Mouse (Mus musculus) lung, embryonic 15.5 days (tissue): ENCODE measurements around the gene Msi2. TPM values are rescaled to one million over a fixed set of nuclear protein-coding genes. Genes with fewer than 3 reads are reported as not detected.

Experiments
- ATAC-seq: fragments of 200-750 bp; cut with Nextera tagmentation; 2 replicates; pipeline ENCODE4 v1.8.0; 2017; ENCODE audit warnings: moderate number of reproducible peaks, borderline replicate concordance; ENCODE audit not compliant: low FRiP score, low TSS enrichment; ENCODE audit errors: extremely low read depth
- H3K27ac ChIP-seq: fragments of 300-500 bp; sonication (generic); 2 replicates; pipeline ENCODE4 v1.5.1; 2015; ENCODE audit warnings: moderate library complexity, mild to moderate bottlenecking, inconsistent platforms
- H3K27me3 ChIP-seq: fragments of 300-500 bp; sonication (generic); 2 replicates; pipeline ENCODE4 v1.6.1; 2015; ENCODE audit warnings: inconsistent platforms
- H3K36me3 ChIP-seq: fragments of 300-500 bp; sonication (generic); 2 replicates; pipeline ENCODE4 v1.6.1; 2015; ENCODE audit warnings: inconsistent platforms
- H3K4me1 ChIP-seq: fragments of 300-500 bp; sonication (generic); 2 replicates; pipeline ENCODE4 v1.6.1; 2015; ENCODE audit warnings: inconsistent platforms
- H3K4me2 ChIP-seq: fragments of 300-500 bp; sonication (generic); 2 replicates; pipeline ENCODE4 v1.6.1; 2015; ENCODE audit warnings: inconsistent platforms, mild to moderate bottlenecking, moderate library complexity
- H3K4me3 ChIP-seq: fragments of 300-500 bp; sonication (generic); 2 replicates; pipeline ENCODE4 v1.5.1; 2015; ENCODE audit warnings: mild to moderate bottlenecking, inconsistent platforms
- H3K9ac ChIP-seq: fragments of 300-500 bp; sonication (generic); 2 replicates; pipeline ENCODE4 v1.6.1; 2015; ENCODE audit warnings: inconsistent platforms
- H3K9me3 ChIP-seq: fragments of 300-500 bp; sonication (generic); 2 replicates; pipeline ENCODE4 v1.6.1; 2016; ENCODE audit warnings: inconsistent platforms
- WGBS: fragments of 180-500 bp; shearing (Covaris S2); methylation state at CpG from one replicate; pipeline ENCODE4 v1.1.7; 2015; 5-methylcytosine and 5-hydroxymethylcytosine counted together
- polyA plus RNA-seq: library from polyadenylated mRNA; unstranded; fragments of >200 nt; fragmentation: Nextera tagmentation; extraction: Ambion mirVana; gene quantifications from 2 replicates; pipeline ENCODE4 v1.2.1, GENCODE M21; 2015

The Msi2 gene
- polyA plus RNA-seq, 1 experiment from 2014 or later, result 13.8 TPM

GRCm38 (mm10) chr11:88506544-88507419 is 211.5 kb downstream of the Msi2 start:
- Histone ChIP-seq H3K4me3 (no peak overlapping the region), H3K4me1 (peaks cover 5% of the 10 kb centered on the region; the same call in 1 of the 2 replicates), H3K9ac (no peak overlapping the region), H3K4me2 (no peak overlapping the region), H3K27ac (no peak overlapping the region), H3K9me3 (no peaks in the 10 kb centered on the region), H3K27me3 (no peaks in the 10 kb centered on the region), H3K36me3 (no peaks in the 10 kb centered on the region)
- WGBS, result 46% methylated on average over 5 of the region's 5 CpGs
- no peak for ATAC-seq

- Histone ChIP-seq H3K9me3 (no peaks in the 10 kb centered on the region), H3K4me2 (no peak overlapping the region), H3K27me3 (no peaks in the 10 kb centered on the region), H3K4me1 (peaks cover 5% of the 10 kb centered on the region; the same call in 1 of the 2 replicates), H3K9ac (no peak overlapping the region), H3K36me3 (no peaks in the 10 kb centered on the region), H3K4me3 (no peak overlapping the region), H3K27ac (no peak overlapping the region)
- no peak for ATAC-seq
- 89% methylated on average over 13 of the region's 13 CpGs for WGBS
These were observed 212.2 kb downstream of the Msi2 start for GRCm38 (mm10) chr11:88506109-88506508.

- H3K4me1 ChIP-seq, result peaks cover 14% of the 10 kb centered on the region
- no peak for ATAC-seq
- no peak overlapping the region for H3K27ac ChIP-seq
- WGBS, result 86% methylated on average over 6 of the region's 6 CpGs
- no peaks in the 10 kb centered on the region for H3K27me3 ChIP-seq
- H3K4me2 ChIP-seq, result no peak overlapping the region
- no peaks in the 10 kb centered on the region for H3K36me3 ChIP-seq
- H3K9me3 ChIP-seq, result no peaks in the 10 kb centered on the region
- no peak overlapping the region for H3K4me3 ChIP-seq
- H3K9ac ChIP-seq, result no peak overlapping the region
These were observed 215.7 kb downstream of the Msi2 start for GRCm38 (mm10) chr11:88502566-88502965.

DNA sequence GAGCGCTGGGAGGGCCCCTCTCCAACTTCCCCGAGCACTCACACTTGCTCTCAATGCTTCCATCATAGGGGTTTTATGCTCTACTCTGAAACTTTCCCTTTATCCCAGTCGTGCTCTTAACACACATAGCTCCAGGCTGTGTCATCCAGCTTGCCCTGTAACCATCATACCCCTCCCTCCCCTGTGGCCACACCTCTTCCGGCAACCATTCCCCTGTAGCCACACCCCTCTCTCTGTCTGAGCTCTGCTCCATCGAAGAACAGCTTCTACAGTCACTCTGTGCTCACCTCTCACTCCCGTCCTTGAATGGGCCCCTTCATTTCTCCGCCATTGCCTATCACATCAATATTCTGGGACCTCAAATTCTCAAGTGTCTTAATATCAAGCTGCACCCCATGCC is 219.8 kb downstream of the Msi2 start:
- ATAC-seq, result no peak
- H3K27ac ChIP-seq, result no peak overlapping the region
- H3K27me3 ChIP-seq, result no peaks in the 10 kb centered on the region
- no peak overlapping the region for H3K4me2 ChIP-seq
- H3K9me3 ChIP-seq, result no peaks in the 10 kb centered on the region
- H3K4me1 ChIP-seq, result peaks cover 19% of the 10 kb centered on the region
- H3K36me3 ChIP-seq, result no peaks in the 10 kb centered on the region
- no peak overlapping the region for H3K4me3 ChIP-seq
- no peak overlapping the region for H3K9ac ChIP-seq
- 53% methylated on average over 7 of the region's 7 CpGs for WGBS

- Histone ChIP-seq H3K27ac (no peak overlapping the region), H3K27me3 (no peaks in the 10 kb centered on the region), H3K9ac (no peak overlapping the region), H3K4me2 (no peak overlapping the region), H3K9me3 (no peaks in the 10 kb centered on the region), H3K4me3 (no peak overlapping the region), H3K36me3 (no peaks in the 10 kb centered on the region), H3K4me1 (peaks cover 19% of the 10 kb centered on the region)
- no peak for ATAC-seq
- WGBS, result 64% methylated on average over 5 of the region's 5 CpGs
These were observed 221.9 kb downstream of the Msi2 start for GRCm38 (mm10) chr11:88496460-88496859.

- Histone ChIP-seq H3K9me3 (no peaks in the 10 kb centered on the region), H3K4me3 (no peak overlapping the region), H3K27me3 (no peaks in the 10 kb centered on the region), H3K27ac (no peak overlapping the region), H3K36me3 (no peaks in the 10 kb centered on the region), H3K9ac (no peak overlapping the region), H3K4me1 (peaks cover 19% of the 10 kb centered on the region), H3K4me2 (no peak overlapping the region)
- WGBS, result 74% methylated on average over 5 of the region's 5 CpGs
- no peak for ATAC-seq
These were observed 222.6 kb downstream of the Msi2 start for GRCm38 (mm10) chr11:88495759-88496158.

DNA sequence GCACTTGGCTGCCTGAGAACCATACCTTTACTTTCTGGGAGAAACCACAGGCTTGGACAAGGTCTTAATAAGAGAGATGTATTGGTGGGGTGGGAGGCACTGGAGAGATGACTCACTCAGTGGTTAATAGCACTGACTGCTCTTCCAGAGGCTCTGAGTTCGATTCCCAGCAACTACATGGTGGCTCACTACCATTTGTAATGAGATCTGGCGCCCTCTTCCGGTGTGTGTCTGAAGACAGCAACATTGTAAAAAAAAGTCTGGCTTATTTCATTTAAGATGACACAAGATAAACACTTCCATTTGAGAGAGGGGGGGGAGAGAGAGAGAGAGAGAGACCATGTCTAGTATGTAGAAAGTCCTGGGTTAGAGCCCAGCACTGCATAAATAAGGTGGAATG is 223.3 kb downstream of the Msi2 start:
- no peak for ATAC-seq
- Histone ChIP-seq H3K36me3 (no peaks in the 10 kb centered on the region), H3K27me3 (no peaks in the 10 kb centered on the region), H3K9me3 (no peaks in the 10 kb centered on the region), H3K4me1 (peaks cover 22% of the 10 kb centered on the region), H3K4me2 (no peak overlapping the region), H3K4me3 (no peak overlapping the region), H3K27ac (no peak overlapping the region), H3K9ac (no peak overlapping the region)
- WGBS, result 82% methylated on average over 3 of the region's 3 CpGs

DNA sequence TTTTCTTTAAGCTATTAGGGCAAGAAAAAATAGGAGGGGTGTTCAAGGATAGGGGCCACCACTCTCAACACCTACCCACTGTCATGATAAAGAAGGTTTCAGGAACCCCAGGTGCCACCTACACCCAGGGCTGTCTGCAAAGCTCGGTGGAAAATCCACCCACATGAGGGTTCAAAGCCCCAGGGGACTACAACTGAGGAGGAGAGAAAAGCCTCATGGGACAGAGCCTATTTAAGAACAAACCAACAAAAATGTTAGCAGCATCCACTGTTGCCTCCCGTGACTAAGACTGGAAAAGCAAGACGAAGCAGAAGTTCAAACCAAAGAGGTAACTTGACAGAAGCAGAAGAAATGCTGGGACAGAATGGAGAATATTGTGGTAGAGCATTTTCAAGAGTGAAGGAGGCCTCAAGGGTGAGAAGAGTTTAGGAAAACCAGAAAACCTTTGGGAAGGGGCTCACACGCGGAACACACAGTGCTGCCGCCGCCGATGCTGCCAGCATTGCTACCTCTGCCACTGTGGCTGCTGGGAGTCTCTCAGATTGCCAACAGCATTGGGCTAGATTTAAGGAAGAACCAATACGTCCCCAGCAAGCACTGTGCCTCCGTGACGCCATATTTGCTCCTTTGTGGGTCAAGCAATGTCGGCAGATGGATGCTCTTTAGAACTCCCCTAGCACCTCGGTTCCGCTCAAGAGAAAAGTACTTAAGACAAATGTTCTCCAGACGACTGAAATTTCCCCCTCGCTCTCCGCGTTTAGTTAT is 224.3 kb downstream of the Msi2 start:
- Histone ChIP-seq H3K4me3 (no peak overlapping the region), H3K9me3 (no peaks in the 10 kb centered on the region), H3K9ac (no peak overlapping the region), H3K4me2 (no peak overlapping the region), H3K4me1 (peaks cover 24% of the 10 kb centered on the region), H3K27me3 (no peaks in the 10 kb centered on the region), H3K36me3 (no peaks in the 10 kb centered on the region), H3K27ac (no peak overlapping the region)
- 78% methylated on average over 18 of the region's 18 CpGs for WGBS
- ATAC-seq, result no peak

GRCm38 (mm10) chr11:88492585-88492984 is 225.7 kb downstream of the Msi2 start:
- Histone ChIP-seq H3K27me3 (no peaks in the 10 kb centered on the region), H3K4me3 (no peak overlapping the region), H3K4me2 (no peak overlapping the region), H3K4me1 (peaks cover 16% of the 10 kb centered on the region), H3K36me3 (no peaks in the 10 kb centered on the region), H3K27ac (no peak overlapping the region), H3K9me3 (no peaks in the 10 kb centered on the region), H3K9ac (no peak overlapping the region)
- no peak for ATAC-seq
- 63% methylated on average over 2 of the region's 2 CpGs for WGBS

- no peaks in the 10 kb centered on the region for H3K9me3 ChIP-seq
- no peaks in the 10 kb centered on the region for H3K27me3 ChIP-seq
- peaks cover 16% of the 10 kb centered on the region for H3K4me1 ChIP-seq
- no peak overlapping the region for H3K4me2 ChIP-seq
- H3K9ac ChIP-seq, result no peak overlapping the region
- no peak overlapping the region for H3K4me3 ChIP-seq
- no peak overlapping the region for H3K27ac ChIP-seq
- no peaks in the 10 kb centered on the region for H3K36me3 ChIP-seq
- WGBS, result 49% methylated on average over 4 of the region's 4 CpGs
- ATAC-seq, result no peak
These were observed 228.3 kb downstream of the Msi2 start for GRCm38 (mm10) chr11:88489985-88490384.

DNA sequence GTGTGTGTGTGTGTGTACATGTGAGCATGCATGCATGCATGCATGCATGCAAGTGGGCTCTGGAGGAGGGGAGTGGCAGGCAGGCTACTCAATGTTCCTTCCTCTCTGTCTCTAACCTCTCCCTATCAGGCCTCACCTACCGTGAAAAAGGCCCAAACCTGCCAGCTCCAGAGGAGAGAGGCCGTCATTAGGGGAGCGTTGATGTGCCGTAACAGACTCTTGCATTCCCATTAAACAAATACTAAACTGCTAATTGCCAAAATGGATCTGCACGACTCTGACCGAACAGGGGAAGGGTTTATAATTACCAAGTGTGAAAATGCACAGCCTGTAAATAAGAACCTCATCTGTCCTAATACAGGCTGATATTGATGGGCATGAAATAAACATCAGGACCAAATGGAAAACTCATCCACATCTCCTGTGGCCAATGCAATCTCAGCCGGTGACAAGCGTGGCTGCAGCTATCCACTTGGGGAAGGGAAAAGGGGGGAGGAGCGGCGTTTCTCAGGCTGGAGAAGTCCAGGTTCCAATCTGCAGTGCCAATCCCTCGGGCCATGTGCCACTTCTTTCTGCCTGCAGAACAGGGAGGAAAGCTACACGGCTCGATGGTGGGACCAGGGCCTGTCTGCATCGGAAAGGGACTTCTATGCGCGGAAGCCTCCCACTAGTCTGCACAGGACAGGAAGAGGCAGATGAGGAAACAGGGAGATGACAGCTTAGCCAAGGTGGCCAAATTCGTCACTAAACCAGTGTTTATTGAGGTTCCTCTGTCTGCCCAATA is 229.2 kb downstream of the Msi2 start:
- WGBS, result 72% methylated on average over 17 of the region's 17 CpGs
- Histone ChIP-seq H3K27ac (no peak overlapping the region), H3K27me3 (no peaks in the 10 kb centered on the region), H3K9me3 (no peaks in the 10 kb centered on the region), H3K36me3 (no peaks in the 10 kb centered on the region), H3K4me3 (no peak overlapping the region), H3K4me2 (no peak overlapping the region), H3K4me1 (peaks cover 16% of the 10 kb centered on the region), H3K9ac (no peak overlapping the region)
- no peak for ATAC-seq
